Mouse (Mus musculus) forebrain, embryonic 14.5 days (tissue): ENCODE measurements at regions not wholly inside any gene's neighbourhood (a gene's known extent, or its start where the extent isn't known, plus 50 kb on each side); places are given as distances from the start of the nearest gene placed in this dataset.
"Not testable (repeated sequence)": the region's sequence is repeated elsewhere in the genome, so short reads cannot be mapped to it uniquely, and the experiment has no call there.

Source experiments
- ATAC-seq: fragments of 200-750 bp; cut with Nextera tagmentation; 2 replicates; pipeline ENCODE4 v1.8.0; 2017; ENCODE audit warnings: mild to moderate bottlenecking, moderate library complexity
- DNase-seq: peaks from one replicate; pipeline ENCODE4 v3.0.0-alpha.2; 2015; ENCODE audit warnings: low spot score
- H3K27ac ChIP-seq: fragments of 300-500 bp; sonication (generic); 2 replicates; pipeline ENCODE4 v1.5.1; 2014; ENCODE audit warnings: low read depth, mild to moderate bottlenecking, control low read depth, low read length, moderate library complexity
- H3K27me3 ChIP-seq: fragments of 300-500 bp; sonication (generic); replicated peaks from 2 replicates; pipeline ENCODE4 v1.6.1; 2014; ENCODE audit warnings: low read length, control low read depth, mixed read lengths; ENCODE audit not compliant: control insufficient read depth, insufficient read depth
- H3K36me3 ChIP-seq: fragments of 300-500 bp; sonication (generic); 2 replicates; pipeline ENCODE4 v1.6.1; 2014; ENCODE audit warnings: low read length, control low read depth; ENCODE audit not compliant: control insufficient read depth, insufficient read depth
- H3K4me1 ChIP-seq: fragments of 300-500 bp; sonication (generic); 2 replicates; pipeline ENCODE4 v1.6.1; 2014; ENCODE audit warnings: antibody characterized with exemption, low read length, control low read depth; ENCODE audit not compliant: control insufficient read depth, insufficient read depth
- H3K4me2 ChIP-seq: fragments of 300-500 bp; sonication (generic); 2 replicates; pipeline ENCODE4 v1.6.1; 2014; ENCODE audit warnings: mild to moderate bottlenecking, control low read depth, low read length
- H3K4me3 ChIP-seq: fragments of 300-500 bp; sonication (generic); 2 replicates; pipeline ENCODE4 v1.5.1; 2014; ENCODE audit warnings: low read depth, low read length, control low read depth
- H3K9ac ChIP-seq: fragments of 300-500 bp; sonication (generic); 2 replicates; pipeline ENCODE4 v1.6.1; 2014; ENCODE audit warnings: mild to moderate bottlenecking, low read length, control low read depth, moderate library complexity
- H3K9me3 ChIP-seq: fragments of 300-500 bp; sonication (generic); replicated peaks from 2 replicates; pipeline ENCODE4 v1.6.1; 2016; ENCODE audit warnings: low read length, control low read depth, mixed read lengths; ENCODE audit not compliant: control insufficient read depth
- WGBS: fragments of 180-500 bp; shearing (Covaris S2); extraction: QIAGEN DNeasy Blood & Tissue Kit; methylation state at CpG from one replicate; pipeline ENCODE4 v1.1.7; 2014; 5-methylcytosine and 5-hydroxymethylcytosine counted together

DNA sequence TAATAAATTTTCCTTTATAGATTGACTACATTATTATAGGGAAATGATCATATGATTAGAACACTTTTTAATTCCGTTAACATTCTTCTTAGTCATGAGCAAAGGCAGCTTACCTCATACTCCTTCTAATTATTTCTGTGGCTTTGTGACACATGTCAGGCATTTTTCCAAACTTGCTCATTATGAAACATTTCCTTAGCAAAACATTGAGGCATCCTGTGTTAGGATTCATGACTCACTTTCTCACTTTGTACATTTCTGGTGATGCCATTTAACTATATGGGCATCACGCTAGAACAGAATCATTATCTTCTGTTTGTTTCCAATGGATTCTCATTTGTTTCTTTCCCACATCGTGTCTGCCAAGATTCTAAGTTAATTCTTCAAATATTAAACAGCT, 621.3 kb downstream of the Tecrl start:
- Histone ChIP-seq H3K4me2 (no peak overlapping the region), H3K36me3 (no peaks in the 10 kb centered on the region), H3K27ac (no peak overlapping the region), H3K4me3 (no peak overlapping the region), H3K9ac (no peak overlapping the region), H3K27me3 (no peaks in the 10 kb centered on the region), H3K4me1 (no peaks in the 10 kb centered on the region), H3K9me3 (no peaks in the 10 kb centered on the region)
- DNase-seq, result peak; percentile 33
- no peak for ATAC-seq
- WGBS, result 68% methylated on average over 3 of the region's 3 CpGs

DNA sequence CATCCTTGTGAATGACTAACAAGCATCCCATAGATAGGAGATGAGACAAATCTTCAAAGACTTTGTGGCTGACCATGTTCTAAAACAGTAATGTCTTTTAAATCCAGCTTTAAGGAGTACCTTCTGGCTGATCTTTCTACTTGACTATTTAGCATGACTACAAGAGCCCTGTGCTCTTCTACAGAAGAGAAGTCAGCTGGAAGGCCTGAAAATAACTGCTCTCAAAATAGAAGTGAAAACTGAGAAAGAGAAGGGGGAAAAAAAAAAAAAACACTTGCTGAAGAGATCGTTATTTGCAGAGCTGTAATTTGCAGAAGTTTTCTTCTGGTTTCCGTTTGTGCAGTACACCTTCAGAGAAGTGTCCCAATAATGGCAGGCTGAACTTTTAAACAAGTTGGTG, 626.8 kb downstream of the Tecrl start:
- no peaks in the 10 kb centered on the region for H3K36me3 ChIP-seq
- H3K9me3 ChIP-seq, result no peaks in the 10 kb centered on the region
- H3K4me2 ChIP-seq, result no peak overlapping the region
- H3K9ac ChIP-seq, result no peak overlapping the region
- H3K4me1 ChIP-seq, result no peaks in the 10 kb centered on the region
- H3K4me3 ChIP-seq, result no peak overlapping the region
- no peak overlapping the region for H3K27ac ChIP-seq
- no peaks in the 10 kb centered on the region for H3K27me3 ChIP-seq
- ATAC-seq, result no peak
- no peak for DNase-seq
- 56% methylated on average over 2 of the region's 2 CpGs for WGBS

DNA sequence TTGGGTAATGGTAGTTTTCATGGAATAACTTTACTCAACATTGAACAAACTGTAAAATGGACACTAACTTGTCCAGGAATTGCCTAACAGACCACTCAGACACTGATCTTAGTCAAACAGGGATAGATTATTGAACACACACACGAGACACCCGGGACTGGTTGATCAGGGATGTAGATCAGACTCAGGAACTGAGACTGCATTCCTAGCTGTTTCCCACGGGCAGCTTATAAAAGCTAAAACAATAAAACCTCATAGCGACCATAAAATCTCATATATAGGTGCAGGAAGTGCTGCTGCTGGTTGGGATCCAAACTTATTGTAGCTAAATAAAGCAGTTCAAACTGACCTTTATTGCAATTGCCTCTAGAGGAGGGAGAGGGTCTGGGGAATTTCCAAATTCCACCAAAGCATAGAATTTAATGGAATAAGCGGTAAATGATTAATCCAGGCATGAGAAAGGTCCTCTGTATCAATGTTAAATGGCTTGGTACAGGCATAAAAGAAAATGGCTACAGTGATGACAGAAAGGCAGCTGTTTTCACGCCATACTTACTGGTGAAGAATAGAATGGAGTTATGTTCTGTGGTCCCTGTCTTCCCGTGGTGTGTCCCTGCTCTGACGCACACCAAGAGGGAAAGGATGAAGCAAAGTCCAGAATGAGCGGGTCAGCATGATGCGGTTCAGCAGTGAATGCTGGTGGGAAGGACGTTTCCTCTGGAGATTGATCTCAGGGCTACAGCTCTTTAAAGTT, 627.6 kb downstream of the Tecrl start:
- H3K9me3 ChIP-seq, result no peaks in the 10 kb centered on the region
- no peak overlapping the region for H3K4me3 ChIP-seq
- no peak overlapping the region for H3K27ac ChIP-seq
- no peaks in the 10 kb centered on the region for H3K4me1 ChIP-seq
- H3K4me2 ChIP-seq, result no peak overlapping the region
- no peaks in the 10 kb centered on the region for H3K27me3 ChIP-seq
- WGBS, result 79% methylated on average over 11 of the region's 11 CpGs
- no peaks in the 10 kb centered on the region for H3K36me3 ChIP-seq
- ATAC-seq, result no peak
- H3K9ac ChIP-seq, result no peak overlapping the region
- no peak for DNase-seq

DNA sequence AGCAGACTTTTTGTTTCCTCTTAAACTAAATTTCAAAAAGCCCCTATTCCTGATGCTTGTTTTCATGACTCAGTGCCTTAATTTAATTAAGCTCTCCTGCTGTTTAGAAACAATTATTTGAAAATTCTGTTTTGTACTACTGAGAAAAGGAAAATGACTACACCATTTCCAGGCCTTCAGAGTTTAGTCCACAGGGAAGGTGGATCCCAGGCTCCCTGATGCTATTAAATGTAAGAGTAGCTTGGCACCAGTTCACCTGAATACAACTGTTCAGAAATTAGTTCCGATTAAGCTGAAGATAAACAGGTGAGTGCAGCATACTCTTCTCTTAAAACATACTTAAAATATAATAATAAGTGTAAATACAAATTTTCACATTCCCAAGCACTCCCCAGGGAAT, 639.3 kb downstream of the Tecrl start:
- ATAC-seq (no peak), DNase-seq (no peak)
- no peak overlapping the region for H3K27ac ChIP-seq
- no peak overlapping the region for H3K9ac ChIP-seq
- H3K9me3 ChIP-seq, result no peaks in the 10 kb centered on the region
- WGBS, result 22% methylated on average over 1 of the region's 1 CpGs
- no peaks in the 10 kb centered on the region for H3K27me3 ChIP-seq
- H3K4me1 ChIP-seq, result no peaks in the 10 kb centered on the region
- H3K4me3 ChIP-seq, result no peak overlapping the region
- no peaks in the 10 kb centered on the region for H3K36me3 ChIP-seq
- no peak overlapping the region for H3K4me2 ChIP-seq

DNA sequence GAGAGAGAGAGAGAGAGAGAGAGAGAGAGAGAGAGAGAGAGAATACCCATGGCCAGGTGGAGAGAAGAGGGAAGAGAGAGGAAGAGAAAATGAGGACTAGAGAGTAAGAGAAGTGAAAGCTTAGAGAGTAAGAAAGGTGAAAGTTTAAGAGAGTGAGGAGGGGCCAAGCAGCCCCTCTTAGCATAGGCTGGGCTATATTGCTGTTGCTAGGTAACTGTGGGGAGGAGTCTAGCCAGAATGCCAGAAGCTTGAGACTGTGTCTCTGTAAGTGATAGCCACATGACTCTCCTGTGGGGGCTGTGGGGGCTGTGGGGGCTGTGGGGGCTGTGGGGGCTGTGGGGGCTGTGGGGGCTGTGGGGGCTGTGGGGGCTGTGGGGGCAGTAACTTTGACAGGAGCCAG, 655.3 kb downstream of the Tecrl start:
- not testable (repeated sequence) for H3K4me1 ChIP-seq, ATAC-seq, H3K27ac ChIP-seq, H3K36me3 ChIP-seq, H3K4me3 ChIP-seq, DNase-seq, H3K9ac ChIP-seq, H3K27me3 ChIP-seq, H3K9me3 ChIP-seq, H3K4me2 ChIP-seq

DNA sequence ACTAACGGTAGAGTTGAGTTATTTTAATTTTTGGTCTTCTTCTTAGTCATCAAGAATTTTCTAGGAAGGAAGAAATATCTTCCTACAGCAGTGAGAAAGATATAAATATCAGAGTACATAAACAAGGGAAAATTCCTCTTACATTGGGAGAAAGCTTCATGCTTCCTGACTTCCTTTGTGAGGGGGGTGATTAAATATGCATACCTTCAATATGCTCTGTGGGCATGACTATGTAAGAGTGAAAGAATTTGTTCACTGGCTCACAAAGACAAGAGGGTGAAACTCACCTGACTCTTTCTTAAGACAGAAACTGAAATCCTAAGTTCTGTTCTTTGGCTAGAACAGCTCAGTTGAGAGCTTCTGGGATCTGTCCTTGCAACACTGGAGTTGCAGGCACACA, 656.1 kb downstream of the Tecrl start:
- no peak for DNase-seq
- no peak overlapping the region for H3K9ac ChIP-seq
- H3K36me3 ChIP-seq, result no peaks in the 10 kb centered on the region
- H3K4me3 ChIP-seq, result no peak overlapping the region
- H3K27ac ChIP-seq, result no peak overlapping the region
- H3K4me2 ChIP-seq, result no peak overlapping the region
- no peaks in the 10 kb centered on the region for H3K27me3 ChIP-seq
- no peak for ATAC-seq
- no peaks in the 10 kb centered on the region for H3K4me1 ChIP-seq
- 85% methylated on average over 1 of the region's 1 CpGs for WGBS
- no peaks in the 10 kb centered on the region for H3K9me3 ChIP-seq

DNA sequence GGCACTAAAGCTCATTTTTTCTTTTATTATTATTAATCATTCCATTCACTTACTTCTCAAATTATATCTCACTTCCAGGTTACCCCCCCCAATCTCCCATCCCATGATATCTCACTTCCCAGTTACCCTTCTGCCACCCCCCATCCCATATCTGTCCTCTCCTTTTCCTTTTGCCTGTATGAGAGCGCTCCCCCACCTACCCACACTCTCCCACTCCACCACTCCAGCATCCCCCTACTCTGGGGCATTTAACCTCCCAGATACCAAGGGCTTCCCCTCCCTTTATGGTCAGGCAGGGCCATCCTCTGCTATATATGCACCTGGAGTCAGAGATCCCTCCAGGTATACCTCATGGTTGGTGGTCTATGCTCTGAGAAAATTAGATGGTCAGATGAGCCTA, 671.6 kb downstream of the Tecrl start:
- 100% methylated on average over 1 of the region's 1 CpGs for WGBS
- H3K36me3 ChIP-seq, result no peaks in the 10 kb centered on the region
- ATAC-seq (no peak), DNase-seq (no peak)
- no peaks in the 10 kb centered on the region for H3K4me1 ChIP-seq
- no peak overlapping the region for H3K4me2 ChIP-seq
- no peaks in the 10 kb centered on the region for H3K9me3 ChIP-seq
- no peak overlapping the region for H3K27ac ChIP-seq
- no peak overlapping the region for H3K4me3 ChIP-seq
- H3K9ac ChIP-seq, result no peak overlapping the region
- H3K27me3 ChIP-seq, result no peaks in the 10 kb centered on the region

DNA sequence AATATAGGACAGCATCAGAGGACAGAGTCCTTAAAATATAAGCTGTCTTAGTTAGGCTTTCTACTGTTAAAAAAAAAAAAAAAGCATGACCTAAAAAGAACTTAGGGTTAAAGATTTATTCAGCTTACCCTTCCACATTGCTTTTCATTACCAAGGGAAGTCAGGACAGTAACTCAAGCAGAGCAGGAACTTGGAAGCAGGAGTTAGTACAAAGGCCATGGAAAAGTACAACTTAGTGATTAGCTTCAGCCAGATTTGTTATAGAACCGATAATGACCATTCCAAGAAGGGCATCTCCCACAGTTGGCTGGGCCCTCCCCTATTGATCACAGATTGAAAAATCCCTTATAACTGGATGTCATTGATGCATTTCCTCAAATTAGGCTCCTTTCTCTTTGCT, 690.9 kb downstream of the Tecrl start:
- Histone ChIP-seq H3K27me3 (no peaks in the 10 kb centered on the region), H3K9me3 (no peaks in the 10 kb centered on the region), H3K4me1 (no peaks in the 10 kb centered on the region), H3K27ac (no peak overlapping the region), H3K4me2 (no peak overlapping the region), H3K36me3 (no peaks in the 10 kb centered on the region), H3K4me3 (no peak overlapping the region), H3K9ac (no peak overlapping the region)
- WGBS, result 97% methylated on average over 1 of the region's 1 CpGs
- ATAC-seq (no peak), DNase-seq (no peak)

DNA sequence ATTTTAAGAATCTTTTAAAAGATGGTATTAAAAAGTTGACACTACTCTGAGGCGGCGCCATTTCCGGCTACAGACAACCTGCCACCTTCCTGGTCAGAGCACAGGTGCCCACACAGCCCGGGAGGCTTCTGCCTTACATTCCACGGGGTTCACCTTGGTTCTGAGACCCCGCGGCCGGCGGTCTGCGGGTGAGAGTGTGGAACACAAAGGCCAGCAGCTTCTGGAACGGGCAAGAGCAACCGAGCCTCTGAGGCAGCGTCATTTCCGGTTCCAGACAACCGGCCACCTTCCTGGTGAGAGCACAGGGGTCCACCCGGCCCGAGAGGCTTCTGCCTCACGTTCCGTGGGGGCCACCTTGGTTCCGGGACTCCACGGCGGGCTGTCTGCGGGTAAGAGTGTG, 701.4 kb downstream of the Tecrl start:
- not testable (repeated sequence) for H3K27ac ChIP-seq, ATAC-seq, H3K4me2 ChIP-seq, H3K36me3 ChIP-seq, H3K4me3 ChIP-seq, H3K9ac ChIP-seq, H3K4me1 ChIP-seq, DNase-seq, H3K9me3 ChIP-seq, H3K27me3 ChIP-seq
- WGBS, result 89% methylated on average over 23 of the region's 23 CpGs
